Mouse (Mus musculus) small intestine, adult 2 months (tissue): ENCODE results near the gene Mlec.
"Not testable (repeated sequence)": the region's sequence is repeated elsewhere in the genome, so short reads cannot be mapped to it uniquely, and the experiment has no call there.

Experiments used
- CTCF ChIP-seq: fragments of 200-500 bp; IDR thresholded peaks from 2 replicates; pipeline ENCODE4 v1.5.1; 2012; ENCODE audit warnings: low read depth, mild to moderate bottlenecking, control low read depth, inconsistent platforms, low read length, moderate library complexity, mixed read lengths; ENCODE audit not compliant: insufficient replicate concordance, insufficient read length; ENCODE audit errors: extremely low read depth
- POLR2A ChIP-seq: fragments of 200-500 bp; IDR thresholded peaks from 2 replicates; pipeline ENCODE4 v1.6.1; 2012; ENCODE audit warnings: low read depth, mild to moderate bottlenecking, control low read depth, inconsistent platforms, low read length, moderate library complexity

GRCm38 (mm10) chr5:115161940-115162279 is 3.9 kb upstream of the Mlec start:
- not testable (repeated sequence) for TF ChIP-seq CTCF, POLR2A
